8 mouse cellular contexts compared by ENCODE assay signal in genomic region chr9:111271434-111272160, GRCm38 (mm10). TPM values are rescaled to one million over a fixed set of nuclear protein-coding genes. Genes with fewer than 3 reads are reported as not detected.
DNase-seq lines count a peak whose midpoint lies in the region; ATAC-seq lines count a peak whose summit lies in the region.

Mlh1 (minus strand) TSS chr9:111271791.
Epm2aip1 (plus strand) TSS chr9:111271929.

- DNase-seq in adipocyte (ENCODE audit: low spot score): peak; percentile 99
- peak; percentile 100 for DNase-seq in embryo, embryonic 10 days (ENCODE audit: low spot score)
- DNase-seq in gastrocnemius, postnatal 10 days: peak; percentile 99
- peak; percentile 100 for DNase-seq in induced T-regulatory cell, adult 2 months (ENCODE audit: low read depth)
- DNase-seq in left cerebral cortex, adult 9 months (ENCODE audit: low spot score in 2 of 2): peak; percentile 98
- DNase-seq in right cerebral cortex, postnatal 14 days: peak; percentile 100
- peak; percentile 97 to 99 for DNase-seq in urinary bladder, postnatal 36 days (ENCODE audit: low spot score in 2 of 2)

- ATAC-seq in megakaryocyte progenitor cell, adult 5-6 weeks (replicated peaks; ENCODE audit: poor library complexity): peak; percentile 84

RNA-seq across cellular contexts. Expression of gene Mlh1, which starts in this region (rescaled TPM):
- 10 to 100 TPM; 11.1 to 17.8 TPM for total RNA-seq in gastrocnemius, postnatal 10 days (2021)
- 51.8 and 51.9 TPM in 2 replicates for total RNA-seq in megakaryocyte progenitor cell, adult 5-6 weeks (2015)
- total RNA-seq in megakaryocyte progenitor cell, adult 5-6 weeks (2017): 46.6 and 58.4 TPM in 2 replicates

RNA-seq across cellular contexts. Expression of gene Epm2aip1, which starts in this region (rescaled TPM):
- 10 to 100 TPM; 26.8 to 29.9 TPM for total RNA-seq in gastrocnemius, postnatal 10 days (2021)
- 19.1 and 23.8 TPM in 2 replicates for total RNA-seq in megakaryocyte progenitor cell, adult 5-6 weeks (2015)
- 12.4 and 17.8 TPM in 2 replicates for total RNA-seq in megakaryocyte progenitor cell, adult 5-6 weeks (2017)

Comparison
In these comparisons a context has a peak if more than half of its experiments do, and no peak if none do; other contexts are left out.
1. Peak in every context shown above with its lines: DNase-seq and ATAC-seq.